ENCODE assay signal across 14 mouse cellular contexts in genomic region chr3:87528841-87529240, GRCm38 (mm10).
"Had no signal": no experiment of that assay in that cellular context is flagged by ENCODE, and none has a peak within 500 bp of the region (broad histone marks: within the 10 kb centered on the region; RNA-seq: fewer than 3 reads in every experiment).

No protein-coding gene starts in this region.

- DNase-seq: kidney, adult 9 months; kidney, postnatal 36 days; layer of hippocampus, adult 9-11 months; layer of hippocampus, postnatal 36 days; liver; liver, embryonic 13.5 days; liver, postnatal 0 days; lung, postnatal 14 days; right cerebral cortex, postnatal 14 days had no signal

- H3K27me3 ChIP-seq: limb, embryonic 12.5 days; liver, embryonic 13.5 days; lung, embryonic 15.5 days; midbrain, embryonic 12.5 days; neural tube, embryonic 15.5 days had no signal

- H3K27ac ChIP-seq: kidney, postnatal 0 days; limb, embryonic 12.5 days; liver, embryonic 13.5 days; midbrain, embryonic 12.5 days; neural tube, embryonic 15.5 days had no signal

- H3K4me3 ChIP-seq: limb, embryonic 12.5 days; liver, embryonic 13.5 days; lung, embryonic 15.5 days; midbrain, embryonic 12.5 days; neural tube, embryonic 15.5 days had no signal
